Mouse (Mus musculus) cortical plate, adult 2 months (tissue): ENCODE results near the gene Cmtr2.

Experiments
- CTCF ChIP-seq: fragments of 200-500 bp; IDR thresholded peaks from 2 replicates; pipeline ENCODE4 v1.5.1; 2011; ENCODE audit warnings: mild to moderate bottlenecking, control low read depth, low read length; ENCODE audit not compliant: insufficient read depth; ENCODE audit errors: extremely low read depth
- POLR2A ChIP-seq: fragments of 200-500 bp; IDR thresholded peaks from 2 replicates; pipeline ENCODE4 v1.6.1; 2011; ENCODE audit warnings: mild to moderate bottlenecking, low read length, control low read depth; ENCODE audit not compliant: insufficient read depth; ENCODE audit errors: extremely low read depth

- TF ChIP-seq CTCF, result no peak
- no peak for TF ChIP-seq POLR2A
Measured at GRCm38 (mm10) chr8:110196678-110197077, 18.8 kb upstream of the Cmtr2 start.
